Comparison of ENCODE assay signal across 13 mouse cellular contexts in genomic region chr1:186345449-186345848, GRCm38 (mm10).
"Had no signal": no experiment of that assay in that cellular context is flagged by ENCODE, and none has a peak within 500 bp of the region (broad histone marks: within the 10 kb centered on the region; RNA-seq: fewer than 3 reads in every experiment).

No protein-coding gene starts in this region.

- DNase-seq: gastrocnemius, adult 2 months; gastrocnemius, postnatal 10 days; gastrocnemius, postnatal 25 days; heart, adult 18-20 months; heart, postnatal 14 days; heart, postnatal 36 days; kidney, adult 11 months; kidney, adult 2 months; kidney, adult 9 months; kidney, postnatal 14 days; kidney, postnatal 36 days; layer of hippocampus, adult 9-11 months; layer of hippocampus, postnatal 36 days had no signal
